Mouse (Mus musculus): ENCODE measurements around the gene Krt75.
"Not testable (repeated sequence)": the region's sequence is repeated elsewhere in the genome, so short reads cannot be mapped to it uniquely, and the experiment has no call there.

Gene Krt75

GRCm38 (mm10) chr15:101517161-101517560 lies 56.5 kb downstream of the Krt75 start, which contains the start of gene Gm49425:
Gene Gm49425 (minus strand): TSS chr15:101517261.
- DNase-seq (ENCODE audit: extremely low read depth, low read depth) = not testable (repeated sequence)
